Mouse (Mus musculus): ENCODE measurements around the gene Akr1c13. TPM values are rescaled to one million over a fixed set of nuclear protein-coding genes. Genes with fewer than 3 reads are reported as not detected.

Gene Akr1c13
- 1.7 and 2.4 TPM in 2 replicates for polyA plus RNA-seq (2012)

GRCm38 (mm10) chr13:4190904-4191303 is at the start of gene Akr1c13:
TSS of gene Akr1c13 (plus strand) at chr13:4191150.
- TF ChIP-seq GATA1 (IDR thresholded peaks at IDR 0.05; ENCODE audit: low read length): no peak

DNA sequence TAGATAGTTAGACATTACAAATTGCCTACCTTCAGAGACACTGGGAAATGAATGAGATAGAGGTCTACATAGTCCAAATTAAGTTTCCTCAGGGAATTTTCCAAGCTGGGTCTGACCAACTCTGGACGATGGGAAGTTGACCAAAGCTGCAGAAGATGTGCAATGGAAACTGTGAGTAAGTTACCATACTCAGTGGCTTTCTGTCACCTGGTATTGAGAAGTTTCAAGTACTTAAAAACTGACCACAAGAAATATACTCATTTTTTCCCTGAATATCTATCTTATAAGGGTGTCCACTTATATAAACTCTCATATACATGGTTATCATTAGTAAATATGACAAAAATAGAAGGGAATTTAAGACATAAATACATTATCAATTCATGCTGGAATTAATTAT is 46.7 kb upstream of the Akr1c13 start:
- no peak for TF ChIP-seq GATA1 (IDR thresholded peaks at IDR 0.05; ENCODE audit: low read length)

GRCm38 (mm10) chr13:4150518-4150917 is 40.4 kb upstream of the Akr1c13 start, which contains the start of gene Akr1c18:
TSS of gene Akr1c18 (minus strand) at chr13:4150654.
- TF ChIP-seq GATA1 (IDR thresholded peaks at IDR 0.05; ENCODE audit: low read length): no peak

DNA sequence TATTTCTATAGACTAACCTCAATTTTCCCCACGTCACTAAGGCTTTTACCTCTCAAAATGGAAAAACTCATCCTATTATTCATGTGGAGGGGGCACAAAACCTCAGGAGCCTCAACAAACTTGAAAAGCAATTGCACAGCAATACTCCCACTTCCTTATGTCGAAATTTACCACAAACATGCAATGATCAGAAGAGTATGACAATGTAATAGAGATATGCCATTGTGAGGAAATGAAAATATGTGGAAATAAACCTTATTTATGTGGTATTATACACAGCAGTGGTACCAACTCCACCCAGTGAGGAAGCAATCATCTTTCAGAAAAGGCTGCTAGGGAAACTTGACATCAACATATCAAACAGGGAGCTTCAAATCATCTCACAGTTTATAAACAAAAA is 38.0 kb upstream of the Akr1c13 start:
- TF ChIP-seq GATA1 (IDR thresholded peaks at IDR 0.05; ENCODE audit: low read length): no peak

DNA sequence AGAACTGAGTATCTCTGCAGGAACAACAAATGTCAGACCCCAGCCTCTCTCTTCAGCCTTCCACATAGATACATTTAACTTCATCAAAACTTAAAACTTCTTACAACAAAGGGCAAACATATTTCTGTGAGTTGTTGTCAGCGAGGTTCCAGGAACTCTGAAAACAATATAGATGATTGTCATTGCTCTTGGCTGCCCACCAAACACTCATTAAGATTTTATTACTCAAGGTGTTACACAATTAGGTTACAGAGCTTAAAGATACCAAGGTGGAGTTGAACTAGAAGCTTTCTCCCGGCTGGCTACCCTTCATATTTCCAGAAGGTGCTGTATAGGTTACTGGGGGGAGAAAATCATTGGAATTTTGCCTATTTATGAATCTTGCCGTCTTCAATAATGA is 37.4 kb upstream of the Akr1c13 start:
- TF ChIP-seq GATA1 (IDR thresholded peaks at IDR 0.05; ENCODE audit: low read length): no peak

- TF ChIP-seq GATA1 (IDR thresholded peaks at IDR 0.05; ENCODE audit: low read length): no peak
These were observed 35.7 kb upstream of the Akr1c13 start for GRCm38 (mm10) chr13:4155286-4155685.

DNA sequence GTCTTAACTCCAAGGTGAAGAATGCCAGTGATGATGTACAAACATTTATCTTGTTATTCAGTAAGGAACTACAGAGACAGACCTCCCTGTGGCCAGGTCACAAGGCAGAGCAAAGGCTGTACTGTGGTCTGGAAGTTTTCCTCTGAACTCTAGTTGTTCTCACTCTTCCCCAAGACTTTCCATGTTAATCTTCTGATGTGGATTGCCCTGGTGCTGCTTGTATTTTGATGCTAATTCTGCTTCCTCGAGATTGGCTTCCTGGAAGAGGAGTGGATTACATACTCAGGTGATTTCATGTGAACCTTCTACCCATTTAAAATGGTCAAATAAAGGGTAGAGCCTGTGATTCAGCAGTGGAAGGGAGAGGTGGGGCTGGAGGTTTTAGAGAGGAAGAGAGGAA is 22.9 kb upstream of the Akr1c13 start:
- TF ChIP-seq GATA1 (IDR thresholded peaks at IDR 0.05; ENCODE audit: low read length): no peak

- TF ChIP-seq GATA1 (IDR thresholded peaks at IDR 0.05; ENCODE audit: low read length): no peak
These were observed 18.0 kb upstream of the Akr1c13 start for GRCm38 (mm10) chr13:4172978-4173377.

DNA sequence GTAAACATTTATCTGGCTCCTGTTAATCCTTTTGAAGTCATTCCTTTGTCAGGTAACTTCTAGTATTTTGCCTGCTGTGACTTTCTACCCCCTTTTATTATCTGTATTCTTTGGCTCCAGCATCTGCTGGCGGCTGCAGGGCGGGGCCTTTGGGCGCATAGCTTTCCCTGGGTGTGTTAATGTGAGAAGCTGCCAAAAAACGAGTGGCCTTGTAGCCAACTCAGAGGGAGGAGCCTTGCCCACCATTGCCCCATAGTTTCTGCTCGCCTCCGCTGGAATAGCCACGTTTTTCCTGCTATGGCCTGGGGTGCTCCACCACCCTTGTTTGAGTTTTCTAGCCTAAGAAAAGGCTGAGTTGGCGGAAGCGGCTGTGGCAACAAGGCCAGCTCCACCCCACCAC is 7.8 kb upstream of the Akr1c13 start:
- no peak for TF ChIP-seq GATA1 (IDR thresholded peaks at IDR 0.05; ENCODE audit: low read length)

- no peak for TF ChIP-seq GATA1 (IDR thresholded peaks at IDR 0.05; ENCODE audit: low read length)
These were observed 2.8 kb upstream of the Akr1c13 start for GRCm38 (mm10) chr13:4188174-4188573.

- TF ChIP-seq GATA1 (IDR thresholded peaks at IDR 0.05; ENCODE audit: low read length): no peak
These were observed 1.6 kb downstream of the Akr1c13 start for GRCm38 (mm10) chr13:4192511-4192910.

DNA sequence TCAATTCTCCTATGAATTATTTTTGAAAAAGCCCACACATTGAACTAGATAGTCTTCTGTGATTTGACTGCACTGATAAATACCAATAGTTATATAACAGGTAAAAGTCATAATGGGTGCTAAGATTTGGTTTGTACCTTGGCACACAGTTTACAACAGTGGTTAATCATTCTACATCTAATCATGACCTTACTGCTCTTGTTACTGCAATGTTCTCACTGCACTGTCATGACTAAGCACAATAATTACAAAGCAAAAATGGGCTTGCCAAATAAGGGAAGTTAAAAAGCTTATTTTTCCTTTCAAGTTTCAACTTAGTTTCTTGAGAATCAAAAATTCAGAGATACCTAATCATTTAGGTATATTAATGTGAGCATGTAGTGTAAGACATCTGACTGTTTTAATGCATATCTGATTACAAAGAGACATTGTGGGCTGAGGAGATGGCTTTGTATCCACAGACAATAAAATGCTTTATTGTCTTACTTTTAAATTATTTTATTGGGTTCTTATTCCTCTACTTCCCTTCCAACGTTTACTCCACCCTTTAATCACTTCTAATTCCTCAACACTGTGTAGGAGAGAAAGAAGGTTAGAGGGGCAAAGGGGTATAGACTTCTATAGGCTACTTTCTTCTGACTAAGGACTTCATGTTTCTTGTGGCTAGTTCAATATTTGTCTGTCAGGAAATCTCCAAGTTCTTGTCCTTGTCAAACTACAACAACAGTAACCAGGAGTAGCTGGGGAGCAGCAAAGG is 15.4 kb downstream of the Akr1c13 start:
- TF ChIP-seq GATA1 (IDR thresholded peaks at IDR 0.05; ENCODE audit: low read length): no peak

DNA sequence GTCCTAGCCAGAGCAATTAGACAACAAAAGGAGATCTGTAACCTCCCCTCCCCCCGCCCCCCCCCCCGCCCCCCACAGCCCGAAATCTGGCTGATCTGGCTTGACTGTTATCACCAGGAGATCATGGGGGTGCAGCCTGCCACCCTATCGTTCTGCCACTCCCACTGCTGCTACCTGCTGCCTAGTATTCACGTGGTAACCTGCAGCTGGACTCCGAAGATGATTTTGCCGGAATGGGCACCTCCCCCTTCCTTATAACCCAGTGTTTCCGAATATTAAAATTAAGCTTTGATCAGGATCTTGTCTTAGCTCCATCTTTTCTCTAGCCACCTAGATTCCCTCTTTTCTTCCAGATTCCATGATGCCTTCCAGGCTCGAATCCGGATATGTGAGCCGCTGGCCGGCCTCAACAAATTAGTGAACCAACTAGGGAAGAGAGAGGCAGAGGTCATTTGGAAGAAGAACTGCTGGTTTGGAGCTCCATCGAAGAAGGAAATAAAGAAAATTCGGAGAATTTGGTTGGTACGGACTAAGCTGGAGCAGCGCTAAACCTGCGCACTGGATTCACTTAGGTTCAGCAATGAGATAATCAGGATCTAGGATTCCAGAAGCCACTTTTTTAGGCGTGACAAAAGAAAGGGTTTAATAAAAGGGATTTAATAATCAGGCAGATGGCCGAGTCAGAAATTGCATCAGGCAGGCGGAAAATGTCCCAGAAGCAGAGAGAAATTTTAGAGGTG is 20.8 kb downstream of the Akr1c13 start:
- no peak for TF ChIP-seq GATA1 (IDR thresholded peaks at IDR 0.05; ENCODE audit: low read length)

DNA sequence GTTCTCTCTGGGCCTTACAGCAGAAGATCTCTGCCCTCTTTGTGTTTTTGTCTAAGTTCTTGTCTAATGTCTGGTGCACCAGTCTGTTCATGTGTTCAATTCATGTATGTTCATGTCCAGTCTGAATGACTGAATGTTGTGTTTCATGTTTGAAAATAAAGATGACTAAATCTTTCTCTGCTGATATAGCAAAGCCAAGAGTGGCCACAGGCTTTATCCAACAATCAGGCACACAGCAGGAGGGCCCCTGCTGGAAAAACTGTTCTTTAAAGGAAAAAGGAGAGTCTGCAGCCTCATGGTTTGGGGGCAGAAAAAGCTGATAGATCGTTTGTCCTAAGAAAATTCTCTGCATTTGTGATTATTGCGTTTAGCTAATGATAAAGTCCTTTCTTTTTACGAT is 21.4 kb downstream of the Akr1c13 start:
- TF ChIP-seq GATA1 (IDR thresholded peaks at IDR 0.05; ENCODE audit: low read length): no peak

DNA sequence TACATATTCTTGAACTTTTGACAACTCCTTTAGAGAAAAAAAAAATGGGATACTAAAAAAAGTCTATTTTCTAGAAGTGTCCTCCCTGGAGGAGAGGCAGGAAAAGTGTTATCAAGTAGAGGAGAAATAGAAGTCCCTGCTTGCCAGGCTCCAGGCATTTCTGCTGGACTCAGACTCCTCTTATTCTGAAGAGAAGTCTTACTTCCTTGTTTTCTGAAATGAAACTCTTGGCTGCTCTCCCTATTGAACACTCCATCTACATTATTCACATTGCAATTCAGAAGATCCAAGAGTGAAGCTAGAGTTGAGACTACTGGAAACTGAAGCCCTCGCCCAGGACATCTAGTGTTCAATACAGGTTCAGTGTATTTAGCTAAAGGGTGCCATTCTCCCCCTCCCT is 37.5 kb downstream of the Akr1c13 start, which contains the start of gene Akr1c19:
Akr1c19 (plus strand) TSS at position 260 of the 400 bp plus-strand sequence.
- no peak for TF ChIP-seq GATA1 (IDR thresholded peaks at IDR 0.05; ENCODE audit: low read length)

GRCm38 (mm10) chr13:4230841-4231623 is 40.1 kb downstream of the Akr1c13 start:
- no peak for TF ChIP-seq GATA1 (IDR thresholded peaks at IDR 0.05; ENCODE audit: low read length)

Data from G1E-ER4 (cell line).